Mouse (Mus musculus) ES-E14 (cell line): ENCODE results near the gene Tead1.

Experiments used
- HCFC1 ChIP-seq: IDR thresholded peaks from 2 replicates; pipeline ENCODE4 v1.6.1; 2012; ENCODE audit warnings: low read length, inconsistent platforms, borderline replicate concordance; ENCODE audit not compliant: insufficient read depth
- MAFK ChIP-seq: IDR thresholded peaks from 2 replicates; pipeline ENCODE4 v1.6.1; 2014; ENCODE audit warnings: mild to moderate bottlenecking, low read depth, low read length, inconsistent platforms; ENCODE audit not compliant: insufficient read depth
- ZNF384 ChIP-seq: IDR thresholded peaks from 2 replicates; pipeline ENCODE4 v1.6.1; 2012; ENCODE audit warnings: low read depth, low read length, inconsistent platforms

- TF ChIP-seq MAFK (no peak), HCFC1 (no peak), ZNF384 (no peak)
Observed at GRCm38 (mm10) chr7:112891883-112892282, 212.8 kb downstream of the Tead1 start.
